Mouse (Mus musculus): ENCODE measurements at regions not wholly inside any gene's neighbourhood (a gene's known extent, or its start where the extent isn't known, plus 50 kb on each side); places are given as distances from the start of the nearest gene placed in this dataset.

DNA sequence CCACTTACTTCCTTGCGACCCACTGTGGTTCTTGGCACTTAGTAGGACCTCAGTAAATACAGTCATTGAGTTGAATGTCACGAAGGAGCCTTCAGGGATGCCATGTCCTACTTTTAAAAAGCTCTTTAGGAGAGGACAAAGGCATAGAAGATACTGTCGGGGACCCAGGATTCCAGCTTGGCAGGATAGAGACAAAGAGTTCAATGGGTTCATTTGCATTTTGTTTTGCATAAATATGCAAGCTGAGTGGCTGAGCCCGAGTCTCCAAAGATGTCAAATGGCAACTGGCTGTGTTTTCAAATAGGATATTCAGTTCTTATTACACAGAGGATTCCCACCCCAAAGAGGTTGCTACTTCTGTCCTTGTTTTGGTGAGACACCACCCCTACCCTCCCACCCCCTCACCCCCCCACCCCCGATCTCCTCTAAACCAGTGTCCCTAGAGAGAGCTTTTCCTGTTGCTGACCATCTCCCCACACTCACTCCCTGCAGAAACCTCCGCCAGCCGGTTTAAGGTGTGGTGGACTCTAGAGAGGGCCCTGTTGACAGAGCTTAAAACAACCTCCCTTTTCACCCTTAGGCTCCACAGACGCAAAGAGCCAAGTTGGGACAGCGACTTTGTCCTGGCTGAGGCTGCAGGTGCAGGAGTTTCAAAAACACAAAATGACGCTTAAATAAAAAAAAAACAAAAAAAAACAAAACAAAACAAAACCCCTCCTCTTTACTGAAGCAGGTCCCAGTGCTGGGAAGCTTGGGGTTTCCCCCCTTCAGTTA is 57.9 kb downstream of the Sox9 start:
- WGBS: 14% methylated on average over 10 of the region's 10 CpGs
- peak overlapping the region; percentile 19; the same call in 1 of the 2 replicates for H3K9ac ChIP-seq
- no peak overlapping the region for H3K27ac ChIP-seq (replicated peaks)
- no peaks in the 10 kb centered on the region for H3K9me3 ChIP-seq
- no peak for ATAC-seq (ENCODE audit: extremely low read depth, insufficient number of reproducible peaks, low FRiP score, low TSS enrichment)
- H3K4me1 ChIP-seq: peaks cover 10% of the 10 kb centered on the region
- peak overlapping the region; percentile 66 for H3K4me2 ChIP-seq
- H3K36me3 ChIP-seq: no peaks in the 10 kb centered on the region
- peak overlapping the region; percentile 41 for H3K4me3 ChIP-seq
- H3K27me3 ChIP-seq (replicated peaks): peaks cover 35% of the 10 kb centered on the region

GRCm38 (mm10) chr11:112840495-112840828 is 58.4 kb downstream of the Sox9 start:
- Histone ChIP-seq H3K4me3 (peak overlapping the region; percentile 41), H3K4me1 (peaks cover 10% of the 10 kb centered on the region), H3K27ac (replicated peaks) (no peak overlapping the region), H3K27me3 (replicated peaks) (peaks cover 31% of the 10 kb centered on the region), H3K9me3 (no peaks in the 10 kb centered on the region), H3K36me3 (no peaks in the 10 kb centered on the region), H3K9ac (0 out of 2 replicates have a peak overlapping the region, but pooled peaks have one; percentile 19), H3K4me2 (peak overlapping the region; percentile 66)
- ATAC-seq (ENCODE audit: extremely low read depth, insufficient number of reproducible peaks, low FRiP score, low TSS enrichment): no peak
- WGBS: 5% methylated on average over 10 of the region's 10 CpGs

GRCm38 (mm10) chr11:112844258-112844901 is 62.4 kb downstream of the Sox9 start:
- no peak for ATAC-seq (ENCODE audit: extremely low read depth, insufficient number of reproducible peaks, low FRiP score, low TSS enrichment)
- H3K4me2 ChIP-seq: no peak overlapping the region
- 40% methylated on average over 8 of the region's 8 CpGs for WGBS
- 0 out of 2 replicates have a peak overlapping the region, but pooled peaks have one; percentile 3 for H3K27ac ChIP-seq (replicated peaks)
- H3K36me3 ChIP-seq: no peaks in the 10 kb centered on the region
- H3K27me3 ChIP-seq (replicated peaks): peaks cover 38% of the 10 kb centered on the region
- no peak overlapping the region for H3K4me3 ChIP-seq
- H3K9me3 ChIP-seq: no peaks in the 10 kb centered on the region
- no peak overlapping the region for H3K9ac ChIP-seq
- peaks cover 10% of the 10 kb centered on the region for H3K4me1 ChIP-seq

DNA sequence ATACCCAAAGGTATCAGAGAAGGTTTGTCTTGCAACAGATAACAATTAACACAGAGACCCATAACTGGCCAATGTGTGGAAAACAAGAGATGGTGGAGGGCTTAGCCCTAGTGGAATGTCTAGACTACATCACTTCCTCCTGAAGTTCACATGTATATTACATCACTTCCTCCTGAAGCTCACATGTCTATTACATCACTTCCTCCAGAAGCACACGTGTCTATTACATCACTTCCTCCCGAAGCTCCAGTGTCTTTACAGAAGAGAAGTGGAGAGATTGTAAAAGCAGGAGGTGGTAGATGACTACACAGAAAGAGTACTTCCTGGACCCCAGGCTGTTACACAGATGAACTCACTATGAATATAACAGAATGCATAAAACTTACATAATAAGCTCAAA is 65.1 kb downstream of the Sox9 start:
- Histone ChIP-seq H3K27me3 (replicated peaks) (peaks cover 31% of the 10 kb centered on the region), H3K9me3 (no peaks in the 10 kb centered on the region), H3K36me3 (no peaks in the 10 kb centered on the region), H3K27ac (replicated peaks) (no peak overlapping the region), H3K4me3 (no peak overlapping the region), H3K4me1 (peaks cover 22% of the 10 kb centered on the region), H3K4me2 (no peak overlapping the region), H3K9ac (no peak overlapping the region)
- WGBS: 77% methylated on average over 2 of the region's 2 CpGs
- ATAC-seq (ENCODE audit: extremely low read depth, insufficient number of reproducible peaks, low FRiP score, low TSS enrichment): no peak

- Histone ChIP-seq H3K4me2 (no peak overlapping the region), H3K27me3 (replicated peaks) (peaks cover 25% of the 10 kb centered on the region), H3K9ac (no peak overlapping the region), H3K36me3 (no peaks in the 10 kb centered on the region), H3K9me3 (no peaks in the 10 kb centered on the region), H3K27ac (replicated peaks) (no peak overlapping the region), H3K4me3 (no peak overlapping the region), H3K4me1 (peaks cover 22% of the 10 kb centered on the region)
- 73% methylated on average over 3 of the region's 3 CpGs for WGBS
- ATAC-seq (ENCODE audit: extremely low read depth, insufficient number of reproducible peaks, low FRiP score, low TSS enrichment): no peak
These were observed 65.8 kb downstream of the Sox9 start for GRCm38 (mm10) chr11:112847851-112848250.

GRCm38 (mm10) chr11:112849974-112850373 is 68.0 kb downstream of the Sox9 start:
- Histone ChIP-seq H3K9ac (no peak overlapping the region), H3K9me3 (no peaks in the 10 kb centered on the region), H3K4me2 (peak overlapping the region; percentile 13; the same call in 1 of the 2 replicates), H3K27me3 (replicated peaks) (peaks cover 35% of the 10 kb centered on the region), H3K27ac (replicated peaks) (no peak overlapping the region), H3K4me3 (no peak overlapping the region), H3K36me3 (no peaks in the 10 kb centered on the region), H3K4me1 (peaks cover 26% of the 10 kb centered on the region)
- no peak for ATAC-seq (ENCODE audit: extremely low read depth, insufficient number of reproducible peaks, low FRiP score, low TSS enrichment)
- WGBS: 40% methylated on average over 5 of the region's 5 CpGs

- no peak for ATAC-seq (ENCODE audit: extremely low read depth, insufficient number of reproducible peaks, low FRiP score, low TSS enrichment)
- Histone ChIP-seq H3K4me2 (peak overlapping the region; percentile 13; the same call in 1 of the 2 replicates), H3K27ac (replicated peaks) (no peak overlapping the region), H3K27me3 (replicated peaks) (peaks cover 35% of the 10 kb centered on the region), H3K4me1 (peaks cover 26% of the 10 kb centered on the region), H3K4me3 (no peak overlapping the region), H3K9me3 (no peaks in the 10 kb centered on the region), H3K9ac (no peak overlapping the region), H3K36me3 (no peaks in the 10 kb centered on the region)
- 28% methylated on average over 13 of the region's 13 CpGs for WGBS
These were observed 68.7 kb downstream of the Sox9 start for GRCm38 (mm10) chr11:112850532-112851272.

- no peak overlapping the region for H3K4me2 ChIP-seq
- peaks cover 35% of the 10 kb centered on the region for H3K27me3 ChIP-seq (replicated peaks)
- no peak for ATAC-seq (ENCODE audit: extremely low read depth, insufficient number of reproducible peaks, low FRiP score, low TSS enrichment)
- peaks cover 26% of the 10 kb centered on the region for H3K4me1 ChIP-seq
- H3K9me3 ChIP-seq: no peaks in the 10 kb centered on the region
- H3K36me3 ChIP-seq: no peaks in the 10 kb centered on the region
- 53% methylated on average over 9 of the region's 9 CpGs for WGBS
- H3K9ac ChIP-seq: no peak overlapping the region
- H3K4me3 ChIP-seq: no peak overlapping the region
- no peak overlapping the region for H3K27ac ChIP-seq (replicated peaks)
These were observed 69.3 kb downstream of the Sox9 start for GRCm38 (mm10) chr11:112851321-112851720.

- no peak for ATAC-seq (ENCODE audit: extremely low read depth, insufficient number of reproducible peaks, low FRiP score, low TSS enrichment)
- no peaks in the 10 kb centered on the region for H3K36me3 ChIP-seq
- 74% methylated on average over 5 of the region's 5 CpGs for WGBS
- no peak overlapping the region for H3K4me2 ChIP-seq
- no peak overlapping the region for H3K9ac ChIP-seq
- peaks cover 10% of the 10 kb centered on the region for H3K4me1 ChIP-seq
- H3K27ac ChIP-seq (replicated peaks): no peak overlapping the region
- H3K4me3 ChIP-seq: no peak overlapping the region
- peaks cover 45% of the 10 kb centered on the region for H3K27me3 ChIP-seq (replicated peaks)
- peaks cover 10% of the 10 kb centered on the region for H3K9me3 ChIP-seq
These were observed 74.0 kb downstream of the Sox9 start for GRCm38 (mm10) chr11:112855975-112856374.

GRCm38 (mm10) chr11:112859309-112859708 is 77.3 kb downstream of the Sox9 start:
- peaks cover 10% of the 10 kb centered on the region for H3K9me3 ChIP-seq
- 77% methylated on average over 7 of the region's 7 CpGs for WGBS
- H3K36me3 ChIP-seq: no peaks in the 10 kb centered on the region
- no peak for ATAC-seq (ENCODE audit: extremely low read depth, insufficient number of reproducible peaks, low FRiP score, low TSS enrichment)
- H3K27ac ChIP-seq (replicated peaks): no peak overlapping the region
- no peak overlapping the region for H3K4me2 ChIP-seq
- no peak overlapping the region for H3K9ac ChIP-seq
- H3K27me3 ChIP-seq (replicated peaks): peaks cover 59% of the 10 kb centered on the region
- H3K4me3 ChIP-seq: no peak overlapping the region
- H3K4me1 ChIP-seq: peaks cover under 1% of the 10 kb centered on the region; the same call in 1 of the 2 replicates

GRCm38 (mm10) chr11:112860797-112861196 is 78.8 kb downstream of the Sox9 start:
- Histone ChIP-seq H3K4me1 (no peaks in the 10 kb centered on the region), H3K4me2 (no peak overlapping the region), H3K9me3 (peaks cover 10% of the 10 kb centered on the region), H3K4me3 (no peak overlapping the region), H3K36me3 (no peaks in the 10 kb centered on the region), H3K9ac (no peak overlapping the region), H3K27ac (replicated peaks) (no peak overlapping the region), H3K27me3 (replicated peaks) (peaks cover 52% of the 10 kb centered on the region)
- ATAC-seq (ENCODE audit: extremely low read depth, insufficient number of reproducible peaks, low FRiP score, low TSS enrichment): no peak
- 33% methylated on average over 11 of the region's 11 CpGs for WGBS
